Mouse (Mus musculus): ENCODE measurements at regions not wholly inside any gene's neighbourhood (a gene's known extent, or its start where the extent isn't known, plus 50 kb on each side); places are given as distances from the start of the nearest gene placed in this dataset.

- Histone ChIP-seq H3K27me3 (ENCODE audit: control insufficient read depth, insufficient read depth, low read length) (no peaks in the 10 kb centered on the region), H3K9ac (no peak overlapping the region), H3K27ac (peak overlapping the region; percentile 67), H3K4me1 (replicated peaks; ENCODE audit: control insufficient read depth, insufficient read depth, low read length) (peaks cover 22% of the 10 kb centered on the region), H3K4me2 (replicated peaks) (no peak overlapping the region), H3K4me3 (replicated peaks; ENCODE audit: low read length) (no peak overlapping the region), H3K9me3 (ENCODE audit: control insufficient read depth, low read length) (no peaks in the 10 kb centered on the region), H3K36me3 (replicated peaks; ENCODE audit: control insufficient read depth, insufficient read depth) (no peaks in the 10 kb centered on the region)
- 50% methylated on average over 9 of the region's 9 CpGs for WGBS
- DNase-seq (ENCODE audit: low spot score) (no peak), ATAC-seq (ENCODE audit: low FRiP score) (no peak)
Observed at GRCm38 (mm10) chr12:71578006-71578405, 252.9 kb upstream of the Daam1 start.

GRCm38 (mm10) chr12:71578912-71579311 is 252.0 kb upstream of the Daam1 start:
- H3K4me3 ChIP-seq (replicated peaks; ENCODE audit: low read length): no peak overlapping the region
- no peaks in the 10 kb centered on the region for H3K27me3 ChIP-seq (ENCODE audit: control insufficient read depth, insufficient read depth, low read length)
- DNase-seq (ENCODE audit: low spot score) (peak; percentile 56), ATAC-seq (ENCODE audit: low FRiP score) (peak; percentile 62; the same call in 1 of the 2 replicates)
- H3K9me3 ChIP-seq (ENCODE audit: control insufficient read depth, low read length): no peaks in the 10 kb centered on the region
- no peak overlapping the region for H3K9ac ChIP-seq
- WGBS: 13% methylated on average over 11 of the region's 11 CpGs
- no peak overlapping the region; the same call in 1 of the 2 replicates for H3K4me2 ChIP-seq (replicated peaks)
- H3K36me3 ChIP-seq (replicated peaks; ENCODE audit: control insufficient read depth, insufficient read depth): no peaks in the 10 kb centered on the region
- H3K27ac ChIP-seq: peak overlapping the region; percentile 58
- H3K4me1 ChIP-seq (replicated peaks; ENCODE audit: control insufficient read depth, insufficient read depth, low read length): peaks cover 17% of the 10 kb centered on the region

- H3K4me2 ChIP-seq (replicated peaks): no peak overlapping the region
- no peaks in the 10 kb centered on the region for H3K27me3 ChIP-seq (ENCODE audit: control insufficient read depth, insufficient read depth, low read length)
- DNase-seq (ENCODE audit: low spot score): no peak
- H3K27ac ChIP-seq: no peak overlapping the region
- WGBS: 78% methylated on average over 12 of the region's 12 CpGs
- H3K4me3 ChIP-seq (replicated peaks; ENCODE audit: low read length): no peak overlapping the region
- H3K9me3 ChIP-seq (ENCODE audit: control insufficient read depth, low read length): no peaks in the 10 kb centered on the region
- peaks cover 17% of the 10 kb centered on the region for H3K4me1 ChIP-seq (replicated peaks; ENCODE audit: control insufficient read depth, insufficient read depth, low read length)
- no peak overlapping the region for H3K9ac ChIP-seq
- H3K36me3 ChIP-seq (replicated peaks; ENCODE audit: control insufficient read depth, insufficient read depth): no peaks in the 10 kb centered on the region
- no peak for ATAC-seq (ENCODE audit: low FRiP score)
Observed at GRCm38 (mm10) chr12:71580532-71581290, 250.2 kb upstream of the Daam1 start.

GRCm38 (mm10) chr12:71584618-71585017 is 246.3 kb upstream of the Daam1 start:
- Histone ChIP-seq H3K9ac (no peak overlapping the region), H3K27me3 (ENCODE audit: control insufficient read depth, insufficient read depth, low read length) (no peaks in the 10 kb centered on the region), H3K4me1 (replicated peaks; ENCODE audit: control insufficient read depth, insufficient read depth, low read length) (no peaks in the 10 kb centered on the region), H3K4me3 (replicated peaks; ENCODE audit: low read length) (no peak overlapping the region), H3K4me2 (replicated peaks) (no peak overlapping the region), H3K36me3 (replicated peaks; ENCODE audit: control insufficient read depth, insufficient read depth) (no peaks in the 10 kb centered on the region), H3K9me3 (ENCODE audit: control insufficient read depth, low read length) (no peaks in the 10 kb centered on the region), H3K27ac (no peak overlapping the region)
- WGBS: 69% methylated on average over 8 of the region's 8 CpGs
- ATAC-seq (ENCODE audit: low FRiP score) (no peak), DNase-seq (ENCODE audit: low spot score) (no peak)

- Histone ChIP-seq H3K27me3 (ENCODE audit: control insufficient read depth, insufficient read depth, low read length) (no peaks in the 10 kb centered on the region), H3K4me2 (replicated peaks) (no peak overlapping the region), H3K4me3 (replicated peaks; ENCODE audit: low read length) (no peak overlapping the region), H3K9ac (no peak overlapping the region), H3K27ac (0 out of 2 replicates have a peak overlapping the region, but pooled peaks have one; percentile 26), H3K9me3 (ENCODE audit: control insufficient read depth, low read length) (no peaks in the 10 kb centered on the region), H3K4me1 (replicated peaks; ENCODE audit: control insufficient read depth, insufficient read depth, low read length) (peaks cover 14% of the 10 kb centered on the region; the same call in 1 of the 2 replicates), H3K36me3 (replicated peaks; ENCODE audit: control insufficient read depth, insufficient read depth) (no peaks in the 10 kb centered on the region)
- 72% methylated on average over 9 of the region's 9 CpGs for WGBS
- DNase-seq (ENCODE audit: low spot score) (no peak), ATAC-seq (ENCODE audit: low FRiP score) (no peak)
Observed at GRCm38 (mm10) chr12:71598641-71599040, 232.2 kb upstream of the Daam1 start.

GRCm38 (mm10) chr12:71601091-71601690 is 229.7 kb upstream of the Daam1 start:
- Histone ChIP-seq H3K4me2 (replicated peaks) (no peak overlapping the region), H3K27ac (peak overlapping the region; percentile 60), H3K9me3 (ENCODE audit: control insufficient read depth, low read length) (no peaks in the 10 kb centered on the region), H3K36me3 (replicated peaks; ENCODE audit: control insufficient read depth, insufficient read depth) (no peaks in the 10 kb centered on the region), H3K9ac (no peak overlapping the region), H3K4me1 (replicated peaks; ENCODE audit: control insufficient read depth, insufficient read depth, low read length) (peaks cover 14% of the 10 kb centered on the region; the same call in 1 of the 2 replicates), H3K4me3 (replicated peaks; ENCODE audit: low read length) (no peak overlapping the region), H3K27me3 (ENCODE audit: control insufficient read depth, insufficient read depth, low read length) (no peaks in the 10 kb centered on the region)
- DNase-seq (ENCODE audit: low spot score): peak; percentile 44
- ATAC-seq (ENCODE audit: low FRiP score): no peak
- 48% methylated on average over 8 of the region's 8 CpGs for whole genome bisulfite sequencing

GRCm38 (mm10) chr12:71603136-71603535 is 227.7 kb upstream of the Daam1 start:
- no peak overlapping the region for H3K4me2 ChIP-seq (replicated peaks)
- DNase-seq (ENCODE audit: low spot score): no peak
- H3K4me1 ChIP-seq (replicated peaks; ENCODE audit: control insufficient read depth, insufficient read depth, low read length): peaks cover 20% of the 10 kb centered on the region
- 94% methylated on average over 10 of the region's 10 CpGs for WGBS
- no peak overlapping the region for H3K9ac ChIP-seq
- no peak overlapping the region for H3K4me3 ChIP-seq (replicated peaks; ENCODE audit: low read length)
- H3K27ac ChIP-seq: no peak overlapping the region
- ATAC-seq (ENCODE audit: low FRiP score): no peak
- H3K36me3 ChIP-seq (replicated peaks; ENCODE audit: control insufficient read depth, insufficient read depth): no peaks in the 10 kb centered on the region
- no peaks in the 10 kb centered on the region for H3K27me3 ChIP-seq (ENCODE audit: control insufficient read depth, insufficient read depth, low read length)
- H3K9me3 ChIP-seq (ENCODE audit: control insufficient read depth, low read length): no peaks in the 10 kb centered on the region

GRCm38 (mm10) chr12:71606366-71606765 is 224.5 kb upstream of the Daam1 start:
- Histone ChIP-seq H3K4me1 (replicated peaks; ENCODE audit: control insufficient read depth, insufficient read depth, low read length) (peaks cover 13% of the 10 kb centered on the region), H3K9ac (no peak overlapping the region), H3K27me3 (ENCODE audit: control insufficient read depth, insufficient read depth, low read length) (no peaks in the 10 kb centered on the region), H3K4me2 (replicated peaks) (no peak overlapping the region), H3K4me3 (replicated peaks; ENCODE audit: low read length) (no peak overlapping the region), H3K9me3 (ENCODE audit: control insufficient read depth, low read length) (no peaks in the 10 kb centered on the region), H3K36me3 (replicated peaks; ENCODE audit: control insufficient read depth, insufficient read depth) (no peaks in the 10 kb centered on the region), H3K27ac (peak overlapping the region; percentile 73)
- 65% methylated on average over 3 of the region's 3 CpGs for WGBS
- peak; percentile 37 for DNase-seq (ENCODE audit: low spot score)
- ATAC-seq (ENCODE audit: low FRiP score): no peak

GRCm38 (mm10) chr12:71607966-71608365 is 222.9 kb upstream of the Daam1 start:
- ATAC-seq (ENCODE audit: low FRiP score): no peak
- Histone ChIP-seq H3K4me3 (replicated peaks; ENCODE audit: low read length) (no peak overlapping the region), H3K4me1 (replicated peaks; ENCODE audit: control insufficient read depth, insufficient read depth, low read length) (peaks cover 7% of the 10 kb centered on the region), H3K36me3 (replicated peaks; ENCODE audit: control insufficient read depth, insufficient read depth) (no peaks in the 10 kb centered on the region), H3K9me3 (ENCODE audit: control insufficient read depth, low read length) (no peaks in the 10 kb centered on the region), H3K4me2 (replicated peaks) (no peak overlapping the region), H3K27me3 (ENCODE audit: control insufficient read depth, insufficient read depth, low read length) (no peaks in the 10 kb centered on the region), H3K9ac (no peak overlapping the region), H3K27ac (no peak overlapping the region)
- no peak for DNase-seq (ENCODE audit: low spot score)
- 94% methylated on average over 4 of the region's 4 CpGs for WGBS
